Mouse (Mus musculus) CD4-positive helper T cell, adult 2 months (primary cell): ENCODE measurements around the gene Gzmb.
"Not testable (repeated sequence)": the region's sequence is repeated elsewhere in the genome, so short reads cannot be mapped to it uniquely, and the experiment has no call there.

Experiments used
- DNase-seq: peaks from one replicate; pipeline ENCODE4 v3.0.0-alpha.2; 2012; ENCODE audit warnings: low read depth, missing footprints, low spot score

The Gzmb gene

GRCm38 (mm10) chr14:56262153-56262552, at the start of gene Gzmb:
TSS of gene Gzmb (minus strand) at chr14:56262260.
- peak; percentile 71 for DNase-seq

- DNase-seq, result not testable (repeated sequence)
These were observed 49.7 kb upstream of the Gzmb start for GRCm38 (mm10) chr14:56311801-56312200.

GRCm38 (mm10) chr14:56310238-56310637, 48.2 kb upstream of the Gzmb start:
- DNase-seq, result no peak

GRCm38 (mm10) chr14:56304149-56304548, 42.1 kb upstream of the Gzmb start:
- DNase-seq, result peak; percentile 83

GRCm38 (mm10) chr14:56303506-56304025, 41.5 kb upstream of the Gzmb start:
- peak; percentile 18 for DNase-seq

GRCm38 (mm10) chr14:56302091-56302490, 40.0 kb upstream of the Gzmb start:
- DNase-seq, result no peak

GRCm38 (mm10) chr14:56296786-56297185, 34.7 kb upstream of the Gzmb start:
- peak; percentile 94 for DNase-seq

- DNase-seq, result peak; percentile 72
These were observed 34.0 kb upstream of the Gzmb start for GRCm38 (mm10) chr14:56296106-56296505.

- peak; percentile 42 for DNase-seq
These were observed 31.1 kb upstream of the Gzmb start for GRCm38 (mm10) chr14:56293146-56293545.

- no peak for DNase-seq
These were observed 26.6 kb upstream of the Gzmb start for GRCm38 (mm10) chr14:56288651-56289050.

GRCm38 (mm10) chr14:56287806-56288205, 25.7 kb upstream of the Gzmb start:
- DNase-seq, result peak; percentile 33

- DNase-seq, result peak; percentile 83
These were observed 22.6 kb upstream of the Gzmb start for GRCm38 (mm10) chr14:56284356-56285325.

- DNase-seq, result peak; percentile 57
These were observed 21.8 kb upstream of the Gzmb start for GRCm38 (mm10) chr14:56283816-56284215.

GRCm38 (mm10) chr14:56281090-56281489, 19.0 kb upstream of the Gzmb start:
- no peak for DNase-seq

GRCm38 (mm10) chr14:56278691-56279090, 16.6 kb upstream of the Gzmb start:
- DNase-seq, result not testable (repeated sequence)

- peak; percentile 24 for DNase-seq
These were observed 14.0 kb upstream of the Gzmb start for GRCm38 (mm10) chr14:56276096-56276495.

- DNase-seq, result no peak
These were observed 4.0 kb upstream of the Gzmb start for GRCm38 (mm10) chr14:56266109-56266508.

- DNase-seq, result peak; percentile 49
These were observed 21.7 kb downstream of the Gzmb start for GRCm38 (mm10) chr14:56240409-56240808.

- DNase-seq, result no peak
These were observed 27.5 kb downstream of the Gzmb start, which contains the start of gene Gzmc for GRCm38 (mm10) chr14:56234556-56234955. TSS of gene Gzmc (minus strand) at chr14:56234656.

GRCm38 (mm10) chr14:56211317-56211716, 50.7 kb downstream of the Gzmb start, which contains the start of gene Gzmf:
TSS of gene Gzmf (minus strand) at chr14:56211417.
- DNase-seq, result no peak
